Mouse (Mus musculus) brain, embryonic 14.5 days (tissue): ENCODE data around the gene Whamm.

Experiments
- CTCF ChIP-seq: fragments of 200-500 bp; IDR thresholded peaks from 2 replicates; pipeline ENCODE4 v1.5.1; 2012; ENCODE audit warnings: inconsistent platforms, mild to moderate bottlenecking, moderate library complexity, borderline replicate concordance; ENCODE audit not compliant: insufficient read depth, insufficient read length; ENCODE audit errors: extremely low read depth
- POLR2A ChIP-seq: fragments of 200-500 bp; IDR thresholded peaks from 2 replicates; pipeline ENCODE4 v1.6.1; 2012; ENCODE audit warnings: mild to moderate bottlenecking, inconsistent platforms, borderline replicate concordance; ENCODE audit not compliant: poor library complexity, insufficient read depth, insufficient read length, severe bottlenecking; ENCODE audit errors: extremely low read depth

DNA sequence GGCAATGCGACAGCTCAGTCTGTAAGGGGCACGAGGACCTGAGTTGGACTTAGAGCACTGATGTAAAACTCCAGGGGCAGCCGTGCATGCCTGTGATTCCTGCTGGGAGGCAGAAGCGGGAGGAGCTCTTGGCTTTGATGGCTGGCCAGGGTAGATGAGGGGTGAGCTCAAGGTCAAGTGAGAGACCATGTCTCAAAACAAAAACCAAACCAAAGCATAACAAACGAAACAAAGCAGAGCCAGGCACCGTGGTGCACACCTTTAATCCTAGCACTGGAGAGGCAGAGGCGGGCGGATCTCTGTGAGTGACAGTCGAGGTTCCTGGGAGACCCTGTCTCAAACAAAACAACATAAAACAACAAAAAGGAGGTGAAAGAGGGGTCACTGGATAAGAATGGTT lies 44.0 kb downstream of the Whamm start:
- TF ChIP-seq POLR2A = no peak
- no peak for TF ChIP-seq CTCF
